Mouse (Mus musculus) right cerebral cortex, postnatal 10 days (tissue): ENCODE measurements around the gene Abcg1.

Experiments
- DNase-seq, 2 experiments: peaks; one replicate each; pipeline ENCODE4 v3.0.0; 2021; ENCODE audit warnings: low spot score in 2 of 2

Abcg1 gene

GRCm38 (mm10) chr17:31057151-31057890 lies at the start of gene Abcg1:
Abcg1 (plus strand) TSS chr17:31057675.
- peak; percentile 79 to 84 for DNase-seq

GRCm38 (mm10) chr17:31008416-31008815 lies 49.1 kb upstream of the Abcg1 start:
- DNase-seq: no peak

GRCm38 (mm10) chr17:31011551-31012394 lies 45.7 kb upstream of the Abcg1 start:
- DNase-seq: peak in 1 of 2 experiments; percentile 73

- DNase-seq: peak; percentile 48 to 73
Observed at GRCm38 (mm10) chr17:31018267-31018666, 39.2 kb upstream of the Abcg1 start.

GRCm38 (mm10) chr17:31019505-31019904 lies 38.0 kb upstream of the Abcg1 start:
- DNase-seq: peak in 1 of 2 experiments; percentile 70

GRCm38 (mm10) chr17:31020078-31020477 lies 37.4 kb upstream of the Abcg1 start:
- DNase-seq: no peak

GRCm38 (mm10) chr17:31021276-31021675 lies 36.2 kb upstream of the Abcg1 start:
- DNase-seq: no peak

GRCm38 (mm10) chr17:31024125-31024781 lies 33.2 kb upstream of the Abcg1 start:
- DNase-seq: no peak

GRCm38 (mm10) chr17:31024782-31025125 lies 32.7 kb upstream of the Abcg1 start:
- DNase-seq: no peak

- no peak for DNase-seq
Observed at GRCm38 (mm10) chr17:31026986-31027385, 30.5 kb upstream of the Abcg1 start.

- DNase-seq: no peak
Observed at GRCm38 (mm10) chr17:31027723-31028122, 29.8 kb upstream of the Abcg1 start.

- DNase-seq: no peak
Observed at GRCm38 (mm10) chr17:31028821-31029370, 28.6 kb upstream of the Abcg1 start.

- no peak for DNase-seq
Observed at GRCm38 (mm10) chr17:31029407-31029806, 28.1 kb upstream of the Abcg1 start.

- DNase-seq: no peak
Observed at GRCm38 (mm10) chr17:31032341-31032740, 25.1 kb upstream of the Abcg1 start.

- no peak for DNase-seq
Observed at GRCm38 (mm10) chr17:31033251-31033650, 24.2 kb upstream of the Abcg1 start.

- no peak for DNase-seq
Observed at GRCm38 (mm10) chr17:31034165-31034564, 23.3 kb upstream of the Abcg1 start.

GRCm38 (mm10) chr17:31034674-31035356 lies 22.7 kb upstream of the Abcg1 start:
- no peak for DNase-seq

GRCm38 (mm10) chr17:31036168-31036876 lies 21.2 kb upstream of the Abcg1 start:
- peak; percentile 70 to 71 for DNase-seq

- no peak for DNase-seq
Observed at GRCm38 (mm10) chr17:31037331-31037730, 20.1 kb upstream of the Abcg1 start.

GRCm38 (mm10) chr17:31038381-31038780 lies 19.1 kb upstream of the Abcg1 start:
- peak; percentile 53 to 55 for DNase-seq

GRCm38 (mm10) chr17:31039626-31040025 lies 17.8 kb upstream of the Abcg1 start:
- no peak for DNase-seq
